Mouse (Mus musculus): ENCODE results near the gene Zfp712.

The Zfp712 gene

DNA sequence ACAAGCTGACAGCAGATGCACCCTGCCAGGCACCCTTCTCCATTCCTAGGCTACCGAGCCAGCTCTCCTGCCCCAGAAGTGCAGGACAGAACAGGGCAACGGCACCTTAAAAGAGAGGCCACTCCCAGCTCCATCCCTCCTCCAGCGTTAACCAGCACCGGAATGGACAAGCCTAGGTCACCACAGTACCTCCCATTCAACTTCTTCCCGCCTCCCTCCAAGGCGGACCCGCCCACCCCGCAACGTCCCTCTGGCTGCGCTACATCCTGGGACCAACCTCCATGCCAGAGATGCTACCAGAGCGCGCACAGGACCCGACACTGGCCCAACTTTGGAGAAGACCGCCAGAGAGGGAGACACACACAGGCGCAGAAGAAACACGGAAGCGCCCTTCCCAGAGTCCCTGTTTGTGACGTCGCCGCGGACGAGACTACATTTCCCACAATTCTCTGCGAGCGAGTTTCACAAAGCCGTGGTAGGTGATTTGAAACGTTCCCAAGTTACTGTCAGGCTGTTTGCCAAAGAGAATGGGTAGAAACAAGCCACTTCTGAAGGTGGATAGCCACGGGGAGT is at the start of gene Zfp712:
Gene Zfp712, minus strand, starts transcription at position 385 of the 573 bp plus-strand sequence.
- peak; percentile 89 for DNase-seq (ENCODE audit: low spot score)

GRCm38 (mm10) chr13:67108821-67109206 is 47.8 kb upstream of the Zfp712 start:
- DNase-seq (ENCODE audit: low spot score): peak; percentile 52

- peak; percentile 87 for DNase-seq (ENCODE audit: low spot score)
Observed at GRCm38 (mm10) chr13:67108194-67108820, 47.3 kb upstream of the Zfp712 start, which contains the start of gene Gm28557. Gene Gm28557 (minus strand): TSS chr13:67108604.

DNA sequence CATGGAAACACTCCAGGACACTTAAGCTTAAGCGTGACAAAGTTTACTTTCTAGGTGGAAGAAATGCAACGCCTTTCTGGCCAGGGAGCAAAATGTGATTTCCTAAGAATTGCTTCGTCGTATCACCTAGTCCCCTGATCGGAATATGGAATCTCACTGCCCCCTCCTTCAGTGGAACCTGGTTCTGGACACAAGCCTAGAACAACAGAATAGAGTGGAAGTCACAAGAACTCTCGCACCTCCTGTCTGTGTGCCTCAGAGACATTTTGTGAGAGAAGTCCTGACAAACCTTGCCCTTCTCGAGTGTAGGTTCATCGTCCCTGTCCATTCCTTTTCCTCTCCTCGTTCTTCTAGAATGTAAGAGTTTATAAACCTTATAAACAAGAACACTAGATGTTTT is 46.7 kb upstream of the Zfp712 start:
- DNase-seq (ENCODE audit: low spot score): no peak

DNA sequence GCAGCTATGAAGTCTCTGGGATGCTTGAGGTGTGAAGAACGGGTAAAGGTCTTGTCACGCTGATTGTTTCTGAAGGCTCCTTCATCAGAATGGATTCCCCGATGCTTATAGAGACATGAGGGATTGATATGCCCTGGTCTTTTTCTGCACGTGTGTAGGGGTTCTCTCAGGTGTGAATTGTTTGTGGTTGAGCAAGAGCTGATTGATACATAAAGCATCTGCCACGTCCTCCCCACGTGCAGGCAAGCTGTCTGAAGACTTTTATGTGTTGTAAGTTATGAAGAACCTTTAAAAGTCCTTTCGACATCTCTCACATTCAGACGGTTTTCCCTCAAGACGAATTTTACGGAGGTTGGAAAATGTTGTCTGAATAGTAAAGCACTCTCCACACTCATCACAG is 36.9 kb upstream of the Zfp712 start, which contains the start of gene Zfp708:
Gene Zfp708, minus strand, starts transcription at position 101 of the 400 bp plus-strand sequence.
- no peak for DNase-seq (ENCODE audit: low spot score)

GRCm38 (mm10) chr13:67090154-67090553 is 29.2 kb upstream of the Zfp712 start:
- no peak for DNase-seq (ENCODE audit: low spot score)

DNA sequence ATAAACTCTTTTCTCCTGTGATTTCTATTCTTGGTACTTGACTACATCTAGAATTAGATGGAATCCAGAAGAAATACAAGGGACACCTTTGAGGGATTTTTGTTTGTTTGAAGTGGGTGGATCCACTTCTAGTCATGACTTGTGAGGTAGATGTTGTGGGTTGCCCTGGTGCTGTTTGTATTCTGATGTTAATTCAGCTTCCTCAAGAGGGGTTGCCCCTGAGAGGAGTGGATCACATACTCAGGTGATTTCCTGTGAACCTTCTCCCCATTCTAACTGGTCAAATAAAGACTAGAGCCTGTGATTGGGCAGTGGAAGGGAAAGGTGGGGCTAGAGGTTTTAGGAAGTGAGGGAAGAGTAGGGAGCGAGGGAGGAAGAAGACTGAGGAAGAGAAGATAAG is 21.0 kb upstream of the Zfp712 start:
- no peak for DNase-seq (ENCODE audit: low spot score)

GRCm38 (mm10) chr13:67081142-67081713 is 20.3 kb upstream of the Zfp712 start:
- peak; percentile 77 for DNase-seq (ENCODE audit: low spot score)

- no peak for DNase-seq (ENCODE audit: low spot score)
Observed at GRCm38 (mm10) chr13:67077244-67077643, 16.3 kb upstream of the Zfp712 start.

DNA sequence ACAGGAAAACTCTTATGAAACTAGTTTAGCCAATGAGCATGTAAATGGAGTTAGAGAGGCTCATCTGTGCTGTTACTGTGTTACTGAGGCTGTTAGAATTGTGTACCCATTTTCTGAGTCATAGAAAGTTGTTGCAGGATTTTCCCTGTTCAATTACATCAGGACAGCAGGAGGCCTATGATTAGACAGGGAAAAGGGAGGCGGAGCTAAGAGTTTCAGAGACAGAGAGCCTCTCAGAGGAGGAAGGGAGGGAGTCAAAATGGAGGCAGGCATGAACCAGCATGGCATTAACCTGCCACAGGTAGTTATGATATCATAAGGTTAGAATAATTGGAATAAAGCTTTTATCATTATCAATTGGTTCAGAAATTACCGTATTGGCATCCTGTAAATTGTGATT is 11.8 kb upstream of the Zfp712 start:
- no peak for DNase-seq (ENCODE audit: low spot score)

GRCm38 (mm10) chr13:67065386-67065785 is 4.4 kb upstream of the Zfp712 start:
- DNase-seq (ENCODE audit: low spot score): no peak

- DNase-seq (ENCODE audit: low spot score): no peak
Observed at GRCm38 (mm10) chr13:67062427-67062826, 1.5 kb upstream of the Zfp712 start.

DNA sequence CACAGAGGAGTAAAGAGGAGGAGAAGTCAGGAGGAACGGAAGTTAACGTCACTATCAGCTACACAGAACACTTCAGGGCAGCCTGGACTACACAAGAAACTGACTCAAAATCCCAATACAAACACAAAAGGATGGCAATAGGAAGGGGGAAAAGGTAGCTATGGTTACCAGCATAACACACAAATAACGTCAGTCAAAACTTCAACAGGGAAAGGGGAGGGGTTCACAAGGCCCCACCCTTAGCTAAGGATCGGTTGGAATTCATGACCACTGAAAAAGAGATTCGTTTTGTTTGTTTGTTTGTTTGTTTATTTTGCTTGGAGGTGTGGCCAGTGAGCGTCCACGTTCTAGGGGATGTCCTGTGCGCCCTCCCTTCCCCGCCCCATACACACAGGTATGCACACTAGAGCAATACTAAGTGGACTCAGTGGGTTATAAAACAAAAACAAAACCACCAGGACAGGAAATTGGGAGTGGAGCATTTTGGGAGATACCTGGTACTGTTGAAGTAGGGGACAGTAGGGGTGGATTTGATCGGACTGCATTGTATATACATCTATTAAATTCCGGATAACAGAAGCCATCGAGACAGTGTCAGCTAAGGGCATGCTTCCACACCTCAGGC is 697 bp downstream of the Zfp712 start:
- no peak for DNase-seq (ENCODE audit: low spot score)
